In the genomic region with DNA sequence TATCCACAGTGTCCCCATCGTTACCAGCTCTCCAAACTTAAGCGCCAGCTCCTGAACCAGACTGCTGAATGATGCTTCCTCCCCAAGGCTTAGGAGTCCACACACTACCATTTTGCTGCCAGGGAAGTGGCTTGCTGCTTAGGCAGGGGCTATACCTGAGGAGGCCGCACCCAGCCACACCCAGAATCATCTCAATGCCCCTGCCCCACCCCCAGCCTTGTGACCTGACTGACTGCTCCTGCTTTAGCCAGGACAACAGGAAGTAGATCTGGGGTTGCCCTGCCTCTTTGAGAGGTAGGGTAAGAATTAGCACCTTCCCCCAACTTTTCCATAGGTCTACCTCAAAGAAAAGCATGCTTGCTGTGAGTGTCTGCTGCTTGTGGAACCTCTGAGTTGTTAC, we compare ENCODE assay signal across 17 mouse cellular contexts. TPM values are rescaled to one million over a fixed set of nuclear protein-coding genes. Genes with fewer than 3 reads are reported as not detected.
DNase-seq lines count a peak whose midpoint lies in the region; ATAC-seq and TF ChIP-seq lines count a peak whose summit lies in the region.
"Had no signal": no experiment of that assay in that cellular context is flagged by ENCODE, and none has a peak within 500 bp of the region (broad histone marks: within the 10 kb centered on the region; RNA-seq: fewer than 3 reads in every experiment).

No protein-coding gene starts in this region.

- no peaks in the 10 kb centered on the region for H3K9me3 ChIP-seq in heart, embryonic 11.5 days (replicated peaks; ENCODE audit: control insufficient read depth, low read length)
- H3K9me3 ChIP-seq in lung, embryonic 14.5 days (ENCODE audit: low read depth, low read length) = no peaks in the 10 kb centered on the region
- H3K9me3 ChIP-seq in stomach, embryonic 14.5 days (ENCODE audit: control insufficient read depth, low read depth, low read length) = no peaks in the 10 kb centered on the region
- H3K9me3 ChIP-seq: forebrain, embryonic 13.5 days; liver, embryonic 12.5 days had no signal

- 0 out of 2 replicates have a peak overlapping the region, but pooled peaks have one; percentile 40 for H3K4me3 ChIP-seq in heart, embryonic 11.5 days (ENCODE audit: low read depth, low read length)
- H3K4me3 ChIP-seq in lung, embryonic 14.5 days (ENCODE audit: low read depth, low read length) = no peak overlapping the region
- H3K4me3 ChIP-seq in embryonic fibroblast, embryonic 13.5 days (ENCODE audit: insufficient read depth, low read length) = no peak overlapping the region
- H3K4me3 ChIP-seq in stomach, embryonic 14.5 days (ENCODE audit: low read depth, low read length) = no peak overlapping the region
- H3K4me3 ChIP-seq: forebrain, embryonic 13.5 days; liver, embryonic 12.5 days had no signal

- no peaks in the 10 kb centered on the region for H3K27me3 ChIP-seq in heart, embryonic 11.5 days (ENCODE audit: control insufficient read depth, insufficient read depth, low read length)
- no peaks in the 10 kb centered on the region for H3K27me3 ChIP-seq in lung, embryonic 14.5 days (ENCODE audit: insufficient read depth, low read length)
- H3K27me3 ChIP-seq in stomach, embryonic 14.5 days (ENCODE audit: control insufficient read depth, insufficient read depth, low read length) = no peaks in the 10 kb centered on the region

- no peak for TF ChIP-seq CTCF in lung, embryonic 14.5 days (IDR thresholded peaks at IDR 0.05; ENCODE audit: low read depth)
- TF ChIP-seq CTCF in embryonic fibroblast, embryonic 13.5 days (IDR thresholded peaks at IDR 0.05; ENCODE audit: borderline replicate concordance, insufficient read depth, low read length) = no peak

- peaks cover 71% of the 10 kb centered on the region for H3K4me1 ChIP-seq in heart, embryonic 11.5 days (ENCODE audit: control insufficient read depth, insufficient read depth, low read length)
- peaks cover 33% of the 10 kb centered on the region for H3K4me1 ChIP-seq in lung, embryonic 14.5 days (ENCODE audit: insufficient read depth)
- H3K4me1 ChIP-seq in embryonic fibroblast, embryonic 13.5 days (ENCODE audit: control insufficient read depth, insufficient read depth, low read length) = peaks cover 16% of the 10 kb centered on the region
- peaks cover 54% of the 10 kb centered on the region for H3K4me1 ChIP-seq in stomach, embryonic 14.5 days (ENCODE audit: control insufficient read depth, insufficient read depth, low read length)

- intact Hi-C loops in heart, postnatal 10 days (cut with DNase I) = no loop called here

- DNase-seq in heart, postnatal 10 days = no peak
- no peak for DNase-seq in lung, embryonic 14.5 days
- no peak for DNase-seq in lung, postnatal 25 days (ENCODE audit: low spot score)
- DNase-seq in adrenal gland, adult 18-20 months (ENCODE audit: low spot score in 2 of 2) = no peak
- DNase-seq in testis, postnatal 10 days (ENCODE audit: low spot score) = no peak
- DNase-seq: adrenal gland, postnatal 25 days; cerebellum, adult 11 months; kidney, postnatal 36 days; thymus, postnatal 25 days had no signal

- peak overlapping the region; percentile 65 for H3K4me2 ChIP-seq in heart, embryonic 11.5 days
- H3K4me2 ChIP-seq in lung, embryonic 14.5 days = peak overlapping the region; percentile 71
- H3K4me2 ChIP-seq in stomach, embryonic 14.5 days (replicated peaks; ENCODE audit: low read depth, low read length) = 0 out of 2 replicates have a peak overlapping the region, but pooled peaks have one; percentile 20
- H3K4me2 ChIP-seq: liver, embryonic 12.5 days had no signal

- peaks cover 7% of the 10 kb centered on the region for H3K36me3 ChIP-seq in heart, embryonic 11.5 days (ENCODE audit: control insufficient read depth, insufficient read depth, low read length)
- peaks cover 17% of the 10 kb centered on the region for H3K36me3 ChIP-seq in lung, embryonic 14.5 days (ENCODE audit: insufficient read depth)
- H3K36me3 ChIP-seq in stomach, embryonic 14.5 days (ENCODE audit: control insufficient read depth, insufficient read depth, low read length) = peaks cover 9% of the 10 kb centered on the region; the same call in 1 of the 2 replicates
- H3K36me3 ChIP-seq: liver, embryonic 12.5 days had no signal

- H3K27ac ChIP-seq in heart, embryonic 11.5 days (ENCODE audit: low read depth, low read length) = no peak overlapping the region
- H3K27ac ChIP-seq in lung, embryonic 14.5 days (ENCODE audit: low read depth) = peak overlapping the region; percentile 96
- H3K27ac ChIP-seq in embryonic fibroblast, embryonic 13.5 days (ENCODE audit: insufficient read depth, low read length) = peak overlapping the region; percentile 96
- H3K27ac ChIP-seq in stomach, embryonic 14.5 days (ENCODE audit: low read length) = peak overlapping the region; percentile 44; the same call in 1 of the 2 replicates
- H3K27ac ChIP-seq: forebrain, embryonic 13.5 days; liver, embryonic 12.5 days had no signal

- no peak overlapping the region for H3K9ac ChIP-seq in heart, embryonic 11.5 days (ENCODE audit: low read depth, low read length)
- H3K9ac ChIP-seq in lung, embryonic 14.5 days = no peak overlapping the region
- H3K9ac ChIP-seq in stomach, embryonic 14.5 days (replicated peaks; ENCODE audit: low read depth, low read length) = no peak overlapping the region
- H3K9ac ChIP-seq: forebrain, embryonic 13.5 days; liver, embryonic 12.5 days had no signal

- WGBS in heart, embryonic 11.5 days (ENCODE audit: insufficient replicate concordance) = 86% methylated on average over 3 of the region's 3 CpGs
- WGBS in lung, embryonic 14.5 days = 86% methylated on average over 3 of the region's 3 CpGs
- 77% methylated on average over 3 of the region's 3 CpGs for WGBS in stomach, embryonic 14.5 days

- no peak for TF ChIP-seq POLR2A in embryonic fibroblast, embryonic 13.5 days (IDR thresholded peaks at IDR 0.05; ENCODE audit: low read depth, low read length)

- ATAC-seq in heart, embryonic 11.5 days (replicated peaks; ENCODE audit: insufficient number of reproducible peaks, low FRiP score, low TSS enrichment) = no peak
- ATAC-seq in lung, embryonic 14.5 days (ENCODE audit: insufficient read depth) = no peak
- ATAC-seq in stomach, embryonic 14.5 days (ENCODE audit: insufficient number of reproducible peaks, insufficient read depth, low FRiP score, low read depth) = no peak
- ATAC-seq: forebrain, embryonic 13.5 days; liver, embryonic 12.5 days had no signal

RNA-seq across cellular contexts. Expression of a gene that starts 4.7 kb away (rescaled TPM):
- polyA plus RNA-seq in heart, embryonic 11.5 days (2014; fragmentation: Nextera tagmentation; extraction: Ambion mirVana) = 12.9 and 16.0 TPM in 2 replicates
- total RNA-seq in heart, postnatal 10 days (2021) = 10 to 100 TPM in 1 of 2 experiments, 1 to 10 TPM in 1; 8.4 to 11.7 TPM
- polyA plus RNA-seq in lung, embryonic 14.5 days (2014; fragmentation: Nextera tagmentation; extraction: Ambion mirVana) = 29.7 and 33.2 TPM in 2 replicates
- polyA plus RNA-seq in embryonic fibroblast, embryonic 13.5 days (2011; ENCODE audit: insufficient read length, low read depth, missing spikeins) = 23.6 and 45.5 TPM in 2 replicates
- polyA plus RNA-seq in stomach, embryonic 14.5 days (2014; fragmentation: Nextera tagmentation; extraction: Ambion mirVana) = 24.3 and 27.6 TPM in 2 replicates
- under 1 TPM; 0.83 to 0.99 TPM for total RNA-seq in adrenal gland, adult 18-20 months (2021)
- total RNA-seq: megakaryocyte-erythroid progenitor cell, adult 5-6 weeks had no signal

RNA-seq across cellular contexts. Expression of a gene that starts 55.5 kb away (rescaled TPM):
- 0.38 TPM in 1 of 2 replicates, not detected in the other for polyA plus RNA-seq in heart, embryonic 11.5 days (2014; fragmentation: Nextera tagmentation; extraction: Ambion mirVana)
- not detected for total RNA-seq in heart, postnatal 10 days (2021)
- polyA plus RNA-seq in lung, embryonic 14.5 days (2014; fragmentation: Nextera tagmentation; extraction: Ambion mirVana) = not detected in 2 replicates
- not detected in 2 replicates for polyA plus RNA-seq in embryonic fibroblast, embryonic 13.5 days (2011; ENCODE audit: insufficient read length, low read depth, missing spikeins)
- polyA plus RNA-seq in stomach, embryonic 14.5 days (2014; fragmentation: Nextera tagmentation; extraction: Ambion mirVana) = 0.31 and 0.55 TPM in 2 replicates
- total RNA-seq in adrenal gland, adult 18-20 months (2021) = under 1 TPM in 1 of 2 experiments, not detected in 1; 0.30 TPM
- total RNA-seq: adrenal gland, postnatal 25 days; gastrocnemius, postnatal 4 days; megakaryocyte-erythroid progenitor cell, adult 5-6 weeks had no signal
- polyA plus RNA-seq: forebrain, embryonic 13.5 days; hindbrain, embryonic 11.5 days; liver, embryonic 12.5 days had no signal

Comparison
In these comparisons a context has a peak if more than half of its experiments do, and no peak if none do; other contexts are left out.
1. H3K4me2 ChIP-seq: peak in every context shown above with its lines; median percentile 71 in lung, embryonic 14.5 days; 65 in heart, embryonic 11.5 days; 20 in stomach, embryonic 14.5 days.